Mouse (Mus musculus): Measurements from ENCODE around the gene Nell1.

Nell1 gene

DNA sequence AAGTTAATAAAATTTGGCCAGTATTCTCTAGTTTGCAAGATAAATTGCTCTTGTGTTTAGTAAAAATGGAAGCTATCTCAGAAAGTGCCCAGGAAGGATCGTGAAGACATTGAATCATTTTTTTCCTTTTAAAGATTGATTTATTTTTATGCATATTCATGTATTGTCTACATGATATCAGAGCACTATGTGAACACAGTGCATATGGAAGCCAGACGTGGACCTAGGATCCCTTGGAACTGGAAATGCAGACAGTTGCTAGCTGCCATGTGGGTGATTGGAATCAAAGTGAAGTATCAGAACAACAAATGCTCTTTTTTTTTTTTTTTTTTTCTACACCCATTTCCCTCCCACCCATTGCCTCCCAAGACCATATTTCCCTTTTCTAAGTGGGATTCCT lies 79.0 kb downstream of the Nell1 start:
- no peak for DNase-seq

DNA sequence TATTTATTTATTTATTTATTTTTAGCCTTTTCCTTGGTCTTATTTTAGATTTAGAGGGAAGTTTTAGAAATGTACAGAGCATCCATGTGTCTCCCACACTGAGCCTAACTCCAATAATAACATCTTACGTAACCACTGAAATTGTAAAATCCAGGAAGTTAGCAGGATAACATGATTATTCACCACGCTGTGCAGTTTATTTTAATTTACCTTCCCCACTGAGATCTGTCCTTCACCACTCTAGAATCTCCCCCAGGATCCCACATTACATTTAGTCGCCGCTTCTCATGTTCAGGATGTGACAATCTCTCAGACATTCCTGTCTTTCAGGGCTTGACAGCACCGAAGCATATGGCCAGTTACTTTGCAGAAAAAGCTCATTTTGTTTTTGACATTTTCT lies 119.8 kb downstream of the Nell1 start:
- DNase-seq: no peak

DNA sequence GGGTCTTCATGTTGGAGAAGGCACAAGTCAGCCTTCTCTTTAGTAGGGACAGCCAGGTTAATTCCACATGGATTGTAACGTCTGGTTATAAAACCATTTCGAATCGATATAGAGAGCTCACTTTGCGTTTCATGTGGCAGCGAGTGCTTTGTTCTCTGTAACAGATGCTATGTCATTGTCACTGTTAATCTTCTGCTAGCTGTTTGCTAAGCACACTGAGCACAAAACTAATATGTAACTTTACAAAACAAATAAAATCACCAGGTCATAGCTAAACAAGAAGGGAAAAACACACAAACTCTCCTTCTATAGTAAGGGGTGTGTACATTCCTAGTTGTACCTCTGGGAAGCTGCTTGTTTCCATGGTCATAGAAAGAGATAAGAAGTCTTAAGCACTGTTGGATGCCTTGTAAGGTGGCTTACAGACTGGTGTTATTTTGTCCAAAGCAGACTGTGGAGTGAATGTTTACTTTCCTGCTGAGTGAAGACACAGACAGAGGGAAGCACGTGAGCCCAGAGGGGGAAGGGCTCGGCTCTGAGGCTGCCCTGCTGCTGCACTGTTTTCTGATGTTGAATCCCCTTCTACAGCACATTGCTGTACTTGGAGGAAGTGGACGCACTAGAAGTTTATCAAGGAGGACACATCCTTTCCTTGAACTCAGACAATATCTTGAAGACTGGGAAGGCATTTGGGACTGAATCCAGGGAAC lies 131.1 kb downstream of the Nell1 start:
- DNase-seq: no peak

- DNase-seq: no peak
Measured at GRCm38 (mm10) chr7:50107261-50107660, 132.6 kb downstream of the Nell1 start.

- DNase-seq: no peak
Measured at GRCm38 (mm10) chr7:50118348-50118747, 143.7 kb downstream of the Nell1 start.

DNA sequence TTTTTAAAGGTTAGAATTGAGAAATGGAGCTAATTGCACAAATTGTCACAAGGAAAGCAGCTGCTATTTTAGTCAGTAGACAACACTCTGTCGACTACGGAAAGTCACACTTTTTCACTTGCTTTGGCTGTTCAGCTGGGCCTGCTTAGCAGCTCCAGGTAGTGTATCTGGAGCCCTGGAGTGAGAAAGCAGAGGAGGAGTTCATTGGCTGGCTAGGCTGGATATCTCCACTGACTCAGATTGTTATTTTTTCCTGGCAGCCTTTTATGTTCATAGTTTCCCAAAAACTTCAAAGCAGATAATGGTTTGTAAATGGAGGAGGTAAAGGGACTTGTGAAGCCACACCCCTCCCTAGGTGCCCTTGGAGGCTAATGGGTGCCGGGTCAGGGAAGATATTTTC lies 163.0 kb downstream of the Nell1 start:
- DNase-seq: no peak

- no peak for DNase-seq
Measured at GRCm38 (mm10) chr7:50149326-50149725, 174.7 kb downstream of the Nell1 start.

- no peak for DNase-seq
Measured at GRCm38 (mm10) chr7:50150838-50151237, 176.2 kb downstream of the Nell1 start.

DNA sequence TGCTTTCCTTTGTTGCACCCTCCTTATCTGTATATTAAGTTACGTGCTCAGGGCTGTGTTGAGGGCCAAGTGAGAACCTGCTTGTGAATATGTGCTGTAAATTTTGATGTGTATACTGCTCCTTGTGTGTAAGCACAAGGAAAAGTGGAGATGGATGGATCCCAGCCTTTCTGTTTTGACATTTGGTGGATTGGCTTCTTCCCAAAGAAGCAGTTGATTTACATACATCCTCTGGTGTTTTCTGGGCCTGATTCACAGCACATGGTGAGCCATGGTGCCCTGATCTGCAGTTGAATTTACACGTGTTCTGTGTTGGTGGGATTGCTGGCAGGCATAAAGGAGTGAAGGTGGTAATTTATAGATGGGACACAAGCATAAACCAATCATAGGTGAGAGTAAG lies 179.0 kb downstream of the Nell1 start:
- DNase-seq: no peak

GRCm38 (mm10) chr7:50162602-50163001 lies 187.9 kb downstream of the Nell1 start:
- DNase-seq: no peak

- no peak for DNase-seq
Measured at GRCm38 (mm10) chr7:50168778-50169177, 194.1 kb downstream of the Nell1 start.

GRCm38 (mm10) chr7:50186306-50186705 lies 211.6 kb downstream of the Nell1 start:
- DNase-seq: no peak

DNA sequence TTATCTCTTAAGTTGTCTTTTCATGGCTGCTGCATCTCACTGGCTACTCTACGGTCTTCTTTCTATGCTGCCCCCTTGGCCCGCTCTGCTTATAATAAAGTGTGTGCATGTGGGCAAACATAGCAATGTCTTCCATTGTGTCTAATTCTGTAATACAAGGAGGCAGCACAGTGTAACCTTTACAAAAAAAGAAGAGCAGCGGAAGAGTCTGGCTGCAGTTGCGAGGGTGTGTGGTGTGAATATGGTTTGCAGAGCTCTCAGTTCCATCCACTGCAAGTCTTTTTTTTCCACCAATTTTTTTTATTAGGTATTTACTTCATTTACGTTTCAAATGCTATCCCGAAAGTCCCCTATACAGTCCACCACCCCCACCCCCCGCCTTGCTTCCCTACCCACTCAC lies 219.3 kb downstream of the Nell1 start:
- no peak for DNase-seq

DNA sequence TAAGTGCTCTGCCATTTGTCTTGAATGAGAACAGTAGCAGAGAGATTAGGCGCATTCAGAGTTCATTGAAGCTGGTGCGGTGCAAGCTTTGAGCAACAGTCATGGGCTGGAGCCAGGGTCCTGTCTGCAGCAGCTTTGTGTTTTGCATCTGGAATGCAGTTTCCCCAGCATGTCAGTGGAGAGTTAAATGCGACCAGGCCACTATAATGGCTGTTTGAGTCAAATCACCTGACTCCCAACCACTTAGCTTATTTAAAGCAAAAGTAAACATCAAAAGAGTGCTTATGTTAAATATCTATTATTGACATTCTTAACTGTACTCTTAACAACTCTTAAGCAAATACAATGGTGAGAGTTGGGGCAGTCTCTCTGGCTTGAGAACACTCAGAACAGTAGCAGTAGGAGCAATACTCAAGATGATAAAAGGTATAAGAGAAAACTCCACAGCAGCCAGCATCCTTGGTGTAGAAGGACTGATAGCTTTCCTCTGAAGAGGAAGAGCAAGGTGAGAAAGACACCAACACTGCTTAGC lies 220.5 kb downstream of the Nell1 start:
- DNase-seq: no peak

DNA sequence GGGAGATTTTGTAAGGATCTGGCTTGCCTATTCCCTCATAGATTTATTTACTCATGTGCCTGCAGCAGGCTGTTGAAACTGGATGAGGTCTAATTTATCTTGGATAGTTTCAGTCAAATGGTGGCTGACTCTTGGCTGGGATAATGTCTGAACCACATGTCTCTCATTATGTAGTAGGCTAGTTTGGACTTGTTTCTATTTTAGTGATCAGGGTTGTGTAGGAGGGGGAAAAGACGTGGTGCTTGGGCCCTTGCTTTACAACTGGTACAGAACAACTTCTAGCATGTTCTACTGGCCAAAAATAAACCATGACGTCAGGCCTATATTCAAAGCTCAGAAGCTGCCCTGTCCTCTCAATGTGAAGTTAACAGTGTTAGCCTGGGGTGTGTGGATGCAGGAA lies 230.6 kb downstream of the Nell1 start:
- DNase-seq: no peak

- no peak for DNase-seq
Measured at GRCm38 (mm10) chr7:50210678-50211251, 236.1 kb downstream of the Nell1 start.

DNA sequence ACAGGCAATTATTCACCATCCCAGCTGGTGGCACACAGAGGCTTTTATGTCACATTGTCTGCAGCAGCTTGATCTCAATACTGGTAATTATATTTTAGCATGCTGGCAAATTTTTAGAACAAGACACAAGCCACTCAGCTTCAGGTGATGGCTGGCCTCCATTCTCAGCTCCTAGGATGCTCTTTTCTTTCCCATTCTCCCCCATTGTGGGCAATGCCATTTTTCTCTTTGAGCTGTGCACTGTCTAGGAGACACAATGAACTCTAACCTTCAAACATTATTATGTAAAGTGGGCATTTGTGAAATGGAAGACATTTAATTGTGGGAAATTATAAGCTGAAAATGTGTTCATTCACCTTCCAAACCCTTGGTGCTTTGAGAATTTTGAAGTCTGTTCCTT lies 247.2 kb downstream of the Nell1 start:
- DNase-seq: no peak

GRCm38 (mm10) chr7:50226621-50227020 lies 252.0 kb downstream of the Nell1 start:
- no peak for DNase-seq

DNA sequence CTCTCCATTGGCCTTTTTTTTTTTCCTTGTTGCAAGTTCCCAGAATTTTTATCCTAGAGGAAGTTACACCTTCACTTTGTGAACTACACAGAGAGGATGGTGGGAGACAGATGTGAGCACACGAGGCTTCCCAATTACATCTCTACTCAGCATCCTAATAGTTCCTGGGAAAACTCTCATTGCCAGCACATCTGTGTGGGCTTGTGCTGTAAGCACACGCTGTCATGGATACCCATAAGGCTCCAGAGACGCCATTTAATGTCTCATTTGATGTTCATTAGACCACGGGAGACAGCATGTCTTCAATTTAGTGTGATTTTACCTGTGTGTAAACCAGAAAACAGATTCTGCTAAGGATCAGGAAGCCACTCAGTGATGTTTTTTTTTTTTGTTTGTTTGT lies 253.6 kb downstream of the Nell1 start:
- DNase-seq: no peak

- no peak for DNase-seq
Measured at GRCm38 (mm10) chr7:50241213-50241612, 266.5 kb downstream of the Nell1 start.

- no peak for DNase-seq
Measured at GRCm38 (mm10) chr7:50241634-50242273, 267.1 kb downstream of the Nell1 start.

DNA sequence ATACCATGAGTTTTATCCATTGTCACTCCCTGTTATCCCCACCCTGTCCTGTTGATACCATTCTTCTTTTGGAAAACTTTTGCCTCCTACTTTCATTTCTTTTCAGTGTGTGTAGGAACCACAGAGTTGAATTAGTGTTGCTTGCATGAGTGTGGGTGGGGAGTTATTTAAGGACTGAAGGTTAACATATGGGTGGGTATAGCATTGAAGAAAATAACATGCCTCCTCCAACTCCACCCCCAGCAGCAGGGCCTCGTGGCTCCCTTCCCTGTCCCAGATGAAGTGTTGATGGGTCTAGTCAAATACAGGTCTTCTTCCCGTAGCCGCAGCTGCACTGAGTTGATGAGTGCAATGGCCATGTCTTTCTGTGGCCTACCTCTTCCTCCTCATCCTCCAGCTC lies 278.5 kb downstream of the Nell1 start:
- no peak for DNase-seq

GRCm38 (mm10) chr7:50260016-50260415 lies 285.4 kb downstream of the Nell1 start:
- no peak for DNase-seq

GRCm38 (mm10) chr7:50295508-50295907 lies 320.8 kb downstream of the Nell1 start:
- DNase-seq: no peak

Data from spleen, adult 18-20 months (tissue).